Mouse (Mus musculus) urinary bladder, postnatal 36 days (tissue): ENCODE results near the gene Mau2.
"Not testable (repeated sequence)": the region's sequence is repeated elsewhere in the genome, so short reads cannot be mapped to it uniquely, and the experiment has no call there.

Source experiments
- DNase-seq, 2 experiments: peaks; one replicate each; pipeline ENCODE4 v3.0.0; 2022; ENCODE audit warnings: low spot score in 2 of 2, mixed read lengths in 1 of 2

The Mau2 gene

GRCm38 (mm10) chr8:70042583-70043455, at the start of gene Mau2, which contains the start of gene Sugp1:
Mau2 (minus strand) TSS chr8:70042734.
Sugp1 (plus strand) TSS chr8:70042813.
- DNase-seq, result peak; percentile 95 to 97

- DNase-seq, result no peak
These were observed 46.9 kb upstream of the Mau2 start for GRCm38 (mm10) chr8:70089296-70089960.

GRCm38 (mm10) chr8:70087836-70088650, 45.5 kb upstream of the Mau2 start:
- no peak for DNase-seq

- no peak for DNase-seq
These were observed 44.7 kb upstream of the Mau2 start for GRCm38 (mm10) chr8:70087237-70087636.

- DNase-seq, result no peak
These were observed 43.6 kb upstream of the Mau2 start for GRCm38 (mm10) chr8:70086151-70086550.

GRCm38 (mm10) chr8:70084191-70085065, 41.9 kb upstream of the Mau2 start:
- DNase-seq, result no peak

- DNase-seq, result peak in 1 of 2 experiments; percentile 27
These were observed 40.8 kb upstream of the Mau2 start, which contains the start of gene Hapln4 for GRCm38 (mm10) chr8:70083285-70083684. Hapln4 (plus strand) TSS chr8:70083457.

- no peak for DNase-seq
These were observed 39.4 kb upstream of the Mau2 start for GRCm38 (mm10) chr8:70081976-70082375.

- no peak for DNase-seq
These were observed 31.1 kb upstream of the Mau2 start for GRCm38 (mm10) chr8:70073682-70074081.

GRCm38 (mm10) chr8:70073120-70073519, 30.6 kb upstream of the Mau2 start:
- no peak for DNase-seq

GRCm38 (mm10) chr8:70072441-70073069, 30.0 kb upstream of the Mau2 start, which contains the start of gene Tm6sf2:
Tm6sf2 (plus strand) TSS chr8:70072924.
- peak; percentile 18 to 28 for DNase-seq

- no peak for DNase-seq
These were observed 29.4 kb upstream of the Mau2 start for GRCm38 (mm10) chr8:70071836-70072440.

GRCm38 (mm10) chr8:70057721-70058120, 15.2 kb upstream of the Mau2 start:
- DNase-seq, result no peak

GRCm38 (mm10) chr8:70050434-70050833, 7.9 kb upstream of the Mau2 start:
- not testable (repeated sequence) for DNase-seq

GRCm38 (mm10) chr8:70049662-70050061, 7.1 kb upstream of the Mau2 start:
- no peak for DNase-seq

GRCm38 (mm10) chr8:70043996-70044395, 1.5 kb upstream of the Mau2 start:
- no peak for DNase-seq

- DNase-seq, result peak; percentile 28 to 39
These were observed 518 bp downstream of the Mau2 start for GRCm38 (mm10) chr8:70041885-70042546.

GRCm38 (mm10) chr8:70037994-70038393, 4.5 kb downstream of the Mau2 start:
- DNase-seq, result no peak

- DNase-seq, result no peak
These were observed 12.3 kb downstream of the Mau2 start for GRCm38 (mm10) chr8:70030255-70030654.
